Mouse (Mus musculus) G1E (cell line): ENCODE data around the gene Gc.

ENCODE experiments used
- CTCF ChIP-seq: IDR thresholded peaks from 2 replicates; pipeline ENCODE4 v1.5.1; 2012; ENCODE audit warnings: low read depth, low read length, inconsistent platforms, mixed read lengths
- GATA1 ChIP-seq: IDR thresholded peaks from 2 replicates; pipeline ENCODE4 v1.6.1; 2012; ENCODE audit warnings: borderline replicate concordance, low read length, inconsistent platforms, mixed read lengths
- GATA2 ChIP-seq: IDR thresholded peaks from 2 replicates; pipeline ENCODE4 v1.6.1; 2012; ENCODE audit warnings: low read depth, low read length, inconsistent platforms, borderline replicate concordance
- POLR2AphosphoS5 ChIP-seq: IDR thresholded peaks from 2 replicates; pipeline ENCODE4 v1.6.1; 2012; ENCODE audit warnings: low read depth, low read length, inconsistent platforms; ENCODE audit not compliant: insufficient replicate concordance
- TAL1 ChIP-seq: conservative IDR thresholded peaks from 2 replicates; pipeline ENCODE4 v1.6.1; 2012; ENCODE audit warnings: low read depth, low read length, inconsistent platforms, mixed read lengths

GRCm38 (mm10) chr5:89405132-89405531 lies 52.6 kb downstream of the Gc start:
- TF ChIP-seq CTCF (no peak), GATA1 (no peak), POLR2AphosphoS5 (no peak), TAL1 (no peak), GATA2 (no peak)
